Mouse (Mus musculus) liver, embryonic 14 days (tissue): Measurements from ENCODE around the gene Olfr1320. TPM values are rescaled to one million over a fixed set of nuclear protein-coding genes. Genes with fewer than 3 reads are reported as not detected.

ENCODE experiments used
- polyA plus RNA-seq: library from polyadenylated mRNA; depleted of rRNA; stranded (reverse); fragments of >200 nt; gene quantifications from 2 replicates; pipeline ENCODE4 v1.2.3, GENCODE M21; 2012; rRNA removed

The Olfr1320 gene
- polyA plus RNA-seq, result not detected in 2 replicates

DNA sequence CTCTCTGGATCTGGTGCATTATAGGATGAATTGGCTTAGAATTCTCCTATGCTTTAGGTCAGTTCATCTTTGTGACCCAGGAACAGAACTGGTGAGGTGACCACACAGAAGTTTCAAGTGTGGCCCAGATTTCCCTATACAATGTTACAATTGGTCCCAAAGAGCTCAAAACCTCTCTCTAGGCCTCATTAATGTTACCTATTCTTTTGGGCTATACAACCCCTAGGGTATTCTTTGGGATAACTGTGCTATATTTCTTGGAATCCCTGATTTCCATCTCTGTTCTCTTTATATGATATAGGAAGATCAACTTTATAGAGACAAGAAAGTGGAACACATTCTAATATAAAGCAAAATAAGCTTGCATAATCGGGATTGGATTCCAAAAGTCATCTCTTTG lies at the start of gene Olfr1320:
Olfr1320 (plus strand) TSS at position 301 of the 400 bp plus-strand sequence.

Other genes with a start within 250 kb of the Olfr1320 start
- gene Arhgap36, start 208.4 kb upstream of the Olfr1320 start, polyA plus RNA-seq, result 2.1 and 2.2 TPM in 2 replicates
- gene Olfr1321, start 62.7 kb downstream of the Olfr1320 start, polyA plus RNA-seq, result not detected in 2 replicates
- gene Igsf1, start 125.4 kb downstream of the Olfr1320 start, polyA plus RNA-seq, result 24.3 and 29.0 TPM in 2 replicates
- not detected in 2 replicates for gene Olfr1322, start 219.2 kb downstream of the Olfr1320 start, polyA plus RNA-seq